Mouse (Mus musculus): ENCODE results near the gene Scrn3. TPM values are rescaled to one million over a fixed set of nuclear protein-coding genes. Genes with fewer than 3 reads are reported as not detected.

The Scrn3 gene
- polyA plus RNA-seq, 1 experiment: 15.3 TPM

DNA sequence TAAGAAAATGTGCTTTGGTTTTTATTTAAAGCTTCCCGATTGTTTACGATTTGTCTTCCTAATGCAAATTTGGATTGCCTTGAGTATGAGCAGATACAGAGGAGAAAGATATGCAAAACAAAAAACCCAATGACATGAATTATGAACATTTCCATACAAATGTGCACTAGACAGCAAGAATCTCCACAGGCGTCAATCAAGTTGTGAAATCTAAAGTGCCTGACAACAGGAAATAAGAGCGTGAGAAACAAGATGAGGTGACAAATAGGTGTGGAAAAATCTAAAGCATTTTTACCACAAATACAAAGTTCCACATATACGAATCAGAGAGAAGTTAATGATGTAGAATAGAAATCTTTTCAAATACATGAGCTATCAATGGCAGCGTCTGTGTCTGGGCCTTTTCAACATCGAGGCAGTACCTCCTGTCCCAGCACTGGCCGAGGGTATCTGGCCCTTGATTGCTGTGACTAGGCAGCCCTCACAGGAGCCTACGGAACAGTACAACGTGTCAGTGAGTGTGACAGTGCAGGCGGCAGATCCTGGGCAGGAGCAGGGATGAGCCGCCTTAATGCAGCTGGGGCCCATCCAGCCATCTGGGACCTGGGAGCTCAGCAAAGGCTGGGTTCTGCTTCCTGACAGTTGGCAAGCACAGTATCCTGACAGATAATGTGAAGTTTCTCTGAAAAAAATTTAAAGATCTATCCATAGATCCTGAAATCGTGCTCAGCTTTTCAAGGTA, 34.1 kb downstream of the Scrn3 start:
- no peak overlapping the region for H3K4me3 ChIP-seq (ENCODE audit: insufficient read depth, low read length)
- H3K4me1 ChIP-seq (ENCODE audit: control insufficient read depth, insufficient read depth, low read length): no peaks in the 10 kb centered on the region
- H3K27ac ChIP-seq (ENCODE audit: insufficient read depth, low read depth, low read length): no peak overlapping the region
- no peak for TF ChIP-seq CTCF (IDR thresholded peaks at IDR 0.05; ENCODE audit: low read depth, low read length)
- TF ChIP-seq POLR2A (IDR thresholded peaks at IDR 0.05; ENCODE audit: borderline replicate concordance, low read depth, low read length): no peak

DNA sequence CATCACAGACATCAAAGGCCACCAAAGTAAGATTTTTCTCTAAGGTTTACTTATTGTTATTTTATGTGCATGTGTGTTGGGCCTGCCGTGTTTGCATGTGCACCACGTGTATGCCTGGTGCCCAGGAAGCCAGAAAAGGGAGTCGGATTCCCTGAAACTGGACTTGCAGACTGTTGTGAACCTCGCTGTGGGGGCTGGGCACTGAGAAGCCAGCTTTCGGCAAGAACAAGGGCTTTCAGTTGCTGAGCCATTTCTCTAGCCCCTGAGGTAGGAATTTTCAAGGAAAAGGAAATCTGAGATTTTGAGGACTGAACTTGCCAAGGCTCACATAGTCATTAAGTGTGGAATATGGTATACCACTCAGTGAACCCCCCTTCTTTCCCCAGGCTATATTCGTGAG, 34.7 kb downstream of the Scrn3 start:
- no peak for TF ChIP-seq POLR2A (IDR thresholded peaks at IDR 0.05; ENCODE audit: borderline replicate concordance, low read depth, low read length)
- no peak for TF ChIP-seq CTCF (IDR thresholded peaks at IDR 0.05; ENCODE audit: low read depth, low read length)
- Histone ChIP-seq H3K27ac (ENCODE audit: insufficient read depth, low read depth, low read length) (no peak overlapping the region), H3K4me1 (ENCODE audit: control insufficient read depth, insufficient read depth, low read length) (no peaks in the 10 kb centered on the region), H3K4me3 (ENCODE audit: insufficient read depth, low read length) (no peak overlapping the region)

DNA sequence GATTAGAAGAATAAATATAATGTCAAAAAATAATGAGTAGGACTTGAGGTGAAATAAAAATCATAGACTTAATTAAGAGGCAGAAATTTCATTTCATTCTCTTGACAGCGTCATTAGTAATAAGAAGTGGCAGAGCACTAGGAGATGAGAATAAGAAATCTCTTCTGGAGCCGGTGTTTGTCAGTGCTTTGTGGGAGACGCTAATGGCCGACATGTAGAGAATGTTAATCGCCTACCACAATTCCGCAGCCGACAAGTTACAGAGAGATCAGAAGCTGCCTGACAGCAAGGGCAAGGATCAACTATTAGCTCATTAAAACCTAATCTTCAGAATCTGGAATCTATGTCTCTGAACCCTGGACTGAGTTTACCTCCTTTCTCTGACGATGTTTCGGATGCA, 35.4 kb downstream of the Scrn3 start:
- no peak for TF ChIP-seq CTCF (IDR thresholded peaks at IDR 0.05; ENCODE audit: low read depth, low read length)
- TF ChIP-seq POLR2A (IDR thresholded peaks at IDR 0.05; ENCODE audit: borderline replicate concordance, low read depth, low read length): no peak
- H3K27ac ChIP-seq (ENCODE audit: insufficient read depth, low read depth, low read length): no peak overlapping the region
- no peak overlapping the region for H3K4me3 ChIP-seq (ENCODE audit: insufficient read depth, low read length)
- no peaks in the 10 kb centered on the region for H3K4me1 ChIP-seq (ENCODE audit: control insufficient read depth, insufficient read depth, low read length)

DNA sequence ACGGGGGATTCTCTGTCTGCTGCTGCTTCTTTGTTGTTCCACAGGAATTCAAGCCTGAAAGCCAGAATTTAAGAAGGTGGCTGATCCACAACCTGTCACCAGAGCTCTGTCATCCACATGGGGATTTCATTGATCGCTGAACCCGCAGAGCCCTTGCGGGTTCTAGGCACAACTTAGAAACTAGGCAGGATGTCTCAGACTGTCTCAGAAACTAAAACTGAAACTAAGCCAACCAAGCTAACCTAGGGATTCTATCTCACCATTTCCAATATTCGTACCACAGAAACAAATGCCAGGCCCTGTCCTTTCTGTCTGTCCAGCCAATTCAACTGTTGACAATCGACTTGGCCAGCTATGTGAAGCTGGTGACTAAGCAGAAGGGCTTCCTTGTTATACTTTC, 35.8 kb downstream of the Scrn3 start:
- no peak overlapping the region for H3K4me3 ChIP-seq (ENCODE audit: insufficient read depth, low read length)

DNA sequence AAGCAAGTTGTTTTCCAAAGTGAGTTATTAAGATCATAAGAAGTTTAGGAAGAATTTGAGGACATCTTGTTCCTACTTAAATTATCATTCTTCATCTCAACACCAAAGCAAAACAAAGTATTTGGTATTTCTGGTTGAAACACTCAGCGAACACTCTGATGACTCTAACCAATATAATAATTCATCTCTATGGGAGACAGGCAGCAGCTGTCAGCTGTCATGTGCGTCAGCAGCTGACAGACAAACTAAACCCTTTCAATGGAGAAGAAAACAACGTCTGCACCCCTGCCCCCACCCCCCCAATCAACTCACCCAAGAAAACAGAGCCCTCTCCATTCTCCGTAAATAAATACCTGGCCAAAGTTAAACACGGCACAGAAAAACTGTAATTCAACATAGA, 39.1 kb downstream of the Scrn3 start:
- Histone ChIP-seq H3K4me3 (ENCODE audit: insufficient read depth, low read length) (no peak overlapping the region), H3K27ac (ENCODE audit: insufficient read depth, low read depth, low read length) (no peak overlapping the region), H3K4me1 (ENCODE audit: control insufficient read depth, insufficient read depth, low read length) (no peaks in the 10 kb centered on the region)
- TF ChIP-seq CTCF (IDR thresholded peaks at IDR 0.05; ENCODE audit: low read depth, low read length) (no peak), POLR2A (IDR thresholded peaks at IDR 0.05; ENCODE audit: borderline replicate concordance, low read depth, low read length) (no peak)

More for the DNA sequence above, 35.8 kb downstream of the Scrn3 start:
- TF ChIP-seq CTCF (IDR thresholded peaks at IDR 0.05; ENCODE audit: low read depth, low read length): no peak
- TF ChIP-seq POLR2A (IDR thresholded peaks at IDR 0.05; ENCODE audit: borderline replicate concordance, low read depth, low read length): no peak
- no peaks in the 10 kb centered on the region for H3K4me1 ChIP-seq (ENCODE audit: control insufficient read depth, insufficient read depth, low read length)
- H3K27ac ChIP-seq (ENCODE audit: insufficient read depth, low read depth, low read length): no peak overlapping the region

DNA sequence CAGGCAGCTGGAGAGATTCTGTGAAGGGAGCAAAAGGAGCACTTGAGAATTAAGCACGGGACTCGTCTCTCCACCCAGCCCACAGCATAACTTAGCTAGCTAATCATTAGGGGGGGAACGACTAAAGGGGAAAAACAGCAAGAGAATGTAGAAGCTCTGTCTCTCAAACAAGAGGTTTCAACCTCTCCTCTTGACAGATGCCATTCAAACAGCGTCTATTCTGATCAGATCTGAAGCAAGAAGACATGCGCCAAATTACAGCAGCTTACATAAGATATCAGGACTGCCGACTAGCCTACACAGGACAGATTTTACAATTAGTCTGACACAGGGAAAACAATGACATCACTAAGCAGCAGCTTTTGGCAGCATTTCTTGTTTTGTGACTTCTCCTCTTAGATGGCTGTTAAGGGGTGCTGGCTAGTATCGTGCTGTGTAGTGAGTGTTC, 39.5 kb downstream of the Scrn3 start:
- TF ChIP-seq POLR2A (IDR thresholded peaks at IDR 0.05; ENCODE audit: borderline replicate concordance, low read depth, low read length) (no peak), CTCF (IDR thresholded peaks at IDR 0.05; ENCODE audit: low read depth, low read length) (no peak)
- no peak overlapping the region for H3K4me3 ChIP-seq (ENCODE audit: insufficient read depth, low read length)
- no peak overlapping the region for H3K27ac ChIP-seq (ENCODE audit: insufficient read depth, low read depth, low read length)
- no peaks in the 10 kb centered on the region for H3K4me1 ChIP-seq (ENCODE audit: control insufficient read depth, insufficient read depth, low read length)

DNA sequence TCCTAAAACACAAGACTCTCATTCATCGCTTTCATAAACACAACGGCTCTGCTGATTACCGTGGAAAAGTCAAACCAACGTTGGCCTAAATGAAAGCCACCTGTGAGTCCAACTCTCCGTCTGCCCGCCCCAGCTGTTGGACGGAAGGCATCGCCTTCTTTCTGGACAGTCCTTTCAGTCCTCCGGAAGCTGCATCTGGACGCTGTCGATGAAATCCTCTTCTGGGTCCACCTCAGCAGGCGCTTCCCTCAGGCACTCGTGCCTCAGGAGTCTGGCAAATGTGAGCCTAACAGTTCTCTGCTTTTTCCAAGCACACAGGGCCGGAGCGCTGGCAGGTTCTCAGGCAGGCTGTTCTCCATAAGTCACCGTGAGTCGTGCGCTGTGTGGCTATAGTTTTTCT, 44.6 kb downstream of the Scrn3 start:
- Histone ChIP-seq H3K27ac (ENCODE audit: insufficient read depth, low read depth, low read length) (no peak overlapping the region), H3K4me3 (ENCODE audit: insufficient read depth, low read length) (no peak overlapping the region), H3K4me1 (ENCODE audit: control insufficient read depth, insufficient read depth, low read length) (no peaks in the 10 kb centered on the region)
- no peak for TF ChIP-seq POLR2A (IDR thresholded peaks at IDR 0.05; ENCODE audit: borderline replicate concordance, low read depth, low read length)
- TF ChIP-seq CTCF (IDR thresholded peaks at IDR 0.05; ENCODE audit: low read depth, low read length): no peak

DNA sequence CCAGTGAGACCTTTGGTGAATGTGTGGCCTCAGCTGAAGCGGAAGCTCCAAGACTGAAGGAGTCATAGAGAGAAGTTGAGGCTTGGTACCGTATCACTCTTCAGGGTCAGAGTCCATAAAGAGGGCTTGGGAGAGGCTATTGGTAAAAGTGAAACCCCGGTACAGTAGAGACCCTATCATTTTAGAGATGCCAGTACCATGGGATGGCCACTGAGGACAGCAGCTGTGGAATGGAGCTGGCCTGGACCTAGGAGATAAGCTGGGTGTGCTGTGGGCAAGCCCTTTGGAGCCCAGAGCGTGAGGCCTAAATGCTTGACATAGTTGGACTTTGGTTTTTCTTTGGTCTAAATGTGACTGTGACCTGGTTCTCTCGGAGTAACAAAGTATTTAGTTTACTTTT, 47.5 kb downstream of the Scrn3 start:
- H3K27ac ChIP-seq (ENCODE audit: insufficient read depth, low read depth, low read length): no peak overlapping the region

DNA sequence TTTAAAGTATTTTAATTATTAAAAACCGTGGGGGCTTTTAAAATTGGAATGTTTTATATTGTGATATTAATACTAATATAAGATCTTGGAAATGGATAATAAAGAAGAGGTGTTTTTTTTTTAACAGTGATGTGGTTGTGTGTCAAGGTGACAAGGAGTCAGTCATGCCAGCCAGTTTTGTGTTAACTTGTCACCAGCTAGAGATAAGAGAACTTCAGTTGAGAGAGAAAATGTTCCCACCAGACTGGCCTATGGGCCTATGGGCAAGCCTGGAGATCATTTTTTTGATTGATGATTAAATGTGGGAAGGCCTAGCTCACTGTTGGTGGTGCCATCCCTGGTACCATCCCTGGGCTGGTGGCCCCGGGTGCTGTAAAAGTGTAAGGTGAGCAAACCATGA, 48.1 kb downstream of the Scrn3 start:
- no peak overlapping the region for H3K4me3 ChIP-seq (ENCODE audit: insufficient read depth, low read length)
- no peaks in the 10 kb centered on the region for H3K4me1 ChIP-seq (ENCODE audit: control insufficient read depth, insufficient read depth, low read length)
- no peak for TF ChIP-seq POLR2A (IDR thresholded peaks at IDR 0.05; ENCODE audit: borderline replicate concordance, low read depth, low read length)
- no peak for TF ChIP-seq CTCF (IDR thresholded peaks at IDR 0.05; ENCODE audit: low read depth, low read length)
- H3K27ac ChIP-seq (ENCODE audit: insufficient read depth, low read depth, low read length): no peak overlapping the region

More for the DNA sequence above, 47.5 kb downstream of the Scrn3 start:
- H3K4me1 ChIP-seq (ENCODE audit: control insufficient read depth, insufficient read depth, low read length): no peaks in the 10 kb centered on the region
- TF ChIP-seq POLR2A (IDR thresholded peaks at IDR 0.05; ENCODE audit: borderline replicate concordance, low read depth, low read length): no peak
- no peak for TF ChIP-seq CTCF (IDR thresholded peaks at IDR 0.05; ENCODE audit: low read depth, low read length)
- no peak overlapping the region for H3K4me3 ChIP-seq (ENCODE audit: insufficient read depth, low read length)

DNA sequence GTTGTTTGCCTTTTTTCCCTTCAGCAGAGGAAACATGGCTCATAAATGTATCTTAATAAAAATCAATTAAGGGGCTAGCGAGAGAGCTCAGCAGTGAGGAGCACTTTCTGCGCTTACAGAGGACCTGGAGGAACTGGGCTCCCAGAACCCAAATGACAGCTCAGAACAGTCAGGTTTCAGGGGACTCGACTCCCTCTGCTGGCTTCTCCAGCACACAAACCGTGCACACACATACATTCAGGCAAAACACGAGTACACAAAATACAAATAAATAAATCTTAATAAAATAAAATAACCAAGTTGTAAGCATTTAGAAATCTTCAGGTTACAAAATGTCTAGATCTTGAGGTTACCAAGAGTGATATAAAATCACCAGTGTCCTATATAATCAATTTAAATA, 51.0 kb downstream of the Scrn3 start:
- peaks cover 4% of the 10 kb centered on the region for H3K4me1 ChIP-seq (ENCODE audit: control insufficient read depth, insufficient read depth, low read length)
- H3K27ac ChIP-seq (ENCODE audit: insufficient read depth, low read depth, low read length): no peak overlapping the region
- TF ChIP-seq CTCF (IDR thresholded peaks at IDR 0.05; ENCODE audit: low read depth, low read length) (no peak), POLR2A (IDR thresholded peaks at IDR 0.05; ENCODE audit: borderline replicate concordance, low read depth, low read length) (no peak)
- H3K4me3 ChIP-seq (ENCODE audit: insufficient read depth, low read length): no peak overlapping the region
